Mouse (Mus musculus): ENCODE data around the gene Tfcp2l1.

- no peak for TF ChIP-seq CTCF (conservative IDR thresholded peaks at IDR 0.05; ENCODE audit: low read length)
- TF ChIP-seq NANOG (IDR thresholded peaks at IDR 0.05; ENCODE audit: borderline replicate concordance, low read length) = no peak
Measured at GRCm38 (mm10) chr1:118589721-118590120, 38.0 kb upstream of the Tfcp2l1 start.

Measured in E14TG2a.4 (cell line).